Mouse (Mus musculus) heart, postnatal 0 days (tissue): Measurements from ENCODE around the gene Avil.

Source experiments
- CTCF ChIP-seq: IDR thresholded peaks from 2 replicates; pipeline ENCODE4 v1.5.1; 2016; ENCODE audit warnings: antibody characterized with exemption, control low read depth, low read depth
- EP300 ChIP-seq: IDR thresholded peaks from 2 replicates; pipeline ENCODE4 v1.6.1; 2016; ENCODE audit warnings: antibody characterized with exemption, low read depth

- TF ChIP-seq CTCF (no peak), EP300 (no peak)
Measured at GRCm38 (mm10) chr10:126962966-126963330, 37.6 kb upstream of the Avil start.
